ENCODE assay signal across 9 mouse cellular contexts in genomic region chr16:91160679-91161078, GRCm38 (mm10).
DNase-seq lines count a peak whose midpoint lies in the region; ATAC-seq and TF ChIP-seq lines count a peak whose summit lies in the region.
"Had no signal": no experiment of that assay in that cellular context is flagged by ENCODE, and none has a peak within 500 bp of the region (broad histone marks: within the 10 kb centered on the region; RNA-seq: fewer than 3 reads in every experiment).

No protein-coding gene starts in this region.

- H3K27ac ChIP-seq in heart, embryonic 12.5 days (ENCODE audit: poor library complexity, severe bottlenecking) = no peak overlapping the region
- no peak overlapping the region for H3K27ac ChIP-seq in midbrain, embryonic 14.5 days (replicated peaks; ENCODE audit: low read depth, low read length)
- no peak overlapping the region for H3K27ac ChIP-seq in midbrain, embryonic 16.5 days (ENCODE audit: low read length)
- H3K27ac ChIP-seq in hindbrain, postnatal 0 days = no peak overlapping the region

- intact Hi-C loops in heart, postnatal 10 days (cut with DNase I) = loop anchor here (2.0 kb wide), 2 partner anchors 154 to 188 kb away; no protein-coding TSS in a partner anchor

- no peaks in the 10 kb centered on the region for H3K36me3 ChIP-seq in heart, embryonic 12.5 days
- H3K36me3 ChIP-seq in midbrain, embryonic 14.5 days (ENCODE audit: control insufficient read depth, insufficient read depth, low read length) = no peaks in the 10 kb centered on the region
- no peaks in the 10 kb centered on the region for H3K36me3 ChIP-seq in midbrain, embryonic 16.5 days (ENCODE audit: control insufficient read depth, insufficient read depth, low read length)
- no peaks in the 10 kb centered on the region for H3K36me3 ChIP-seq in hindbrain, postnatal 0 days (ENCODE audit: insufficient read depth, low read length)

- no peak overlapping the region for H3K4me2 ChIP-seq in heart, embryonic 12.5 days
- no peak overlapping the region for H3K4me2 ChIP-seq in midbrain, embryonic 14.5 days (ENCODE audit: low read length)
- H3K4me2 ChIP-seq in midbrain, embryonic 16.5 days (ENCODE audit: low read length) = no peak overlapping the region
- no peak overlapping the region for H3K4me2 ChIP-seq in hindbrain, postnatal 0 days (ENCODE audit: low read depth, low read length)

- 13% methylated on average over 8 of the region's 8 CpGs for WGBS in heart, embryonic 12.5 days
- WGBS in midbrain, embryonic 14.5 days = 17% methylated on average over 8 of the region's 8 CpGs
- WGBS in midbrain, embryonic 16.5 days = 17% methylated on average over 8 of the region's 8 CpGs
- 12% methylated on average over 8 of the region's 8 CpGs for WGBS in hindbrain, postnatal 0 days

- peak; percentile 24 to 48 for DNase-seq in heart, postnatal 10 days
- peak; percentile 56 for DNase-seq in midbrain, embryonic 14.5 days
- DNase-seq in adrenal gland, adult 18-20 months (ENCODE audit: low spot score in 2 of 2) = peak; percentile 22 to 32
- DNase-seq in hindbrain, postnatal 0 days (ENCODE audit: low spot score) = peak; percentile 60
- DNase-seq in testis, postnatal 10 days (ENCODE audit: low spot score) = peak; percentile 74
- no peak for DNase-seq in thymus, postnatal 36 days

- H3K9ac ChIP-seq in heart, embryonic 12.5 days = no peak overlapping the region
- no peak overlapping the region for H3K9ac ChIP-seq in midbrain, embryonic 14.5 days (replicated peaks; ENCODE audit: low read length)
- H3K9ac ChIP-seq in midbrain, embryonic 16.5 days (ENCODE audit: low read depth, low read length) = no peak overlapping the region
- H3K9ac ChIP-seq in hindbrain, postnatal 0 days (replicated peaks; ENCODE audit: low read length) = no peak overlapping the region

- no peak for ATAC-seq in heart, embryonic 12.5 days (ENCODE audit: insufficient number of reproducible peaks, low FRiP score)
- no peak for ATAC-seq in midbrain, embryonic 14.5 days (ENCODE audit: low FRiP score, low TSS enrichment)
- no peak for ATAC-seq in midbrain, embryonic 16.5 days
- ATAC-seq in hindbrain, postnatal 0 days = no peak

- no peaks in the 10 kb centered on the region for H3K9me3 ChIP-seq in heart, embryonic 12.5 days (replicated peaks)
- H3K9me3 ChIP-seq in midbrain, embryonic 14.5 days (ENCODE audit: control insufficient read depth, low read length) = no peaks in the 10 kb centered on the region
- H3K9me3 ChIP-seq in midbrain, embryonic 16.5 days (replicated peaks; ENCODE audit: control insufficient read depth, low read length, poor library complexity, severe bottlenecking) = no peaks in the 10 kb centered on the region
- H3K9me3 ChIP-seq in hindbrain, postnatal 0 days (ENCODE audit: low read length) = no peaks in the 10 kb centered on the region

- H3K4me1 ChIP-seq in heart, embryonic 12.5 days (replicated peaks) = no peaks in the 10 kb centered on the region
- no peaks in the 10 kb centered on the region for H3K4me1 ChIP-seq in midbrain, embryonic 14.5 days (ENCODE audit: control insufficient read depth, insufficient read depth, low read length)
- H3K4me1 ChIP-seq in midbrain, embryonic 16.5 days (ENCODE audit: control insufficient read depth, insufficient read depth, low read length) = no peaks in the 10 kb centered on the region
- H3K4me1 ChIP-seq in hindbrain, postnatal 0 days (ENCODE audit: insufficient read depth, low read length) = no peaks in the 10 kb centered on the region

- H3K27me3 ChIP-seq in heart, embryonic 12.5 days (replicated peaks) = peaks cover 14% of the 10 kb centered on the region; the same call in 1 of the 2 replicates
- H3K27me3 ChIP-seq in midbrain, embryonic 14.5 days (ENCODE audit: control insufficient read depth, insufficient read depth, low read length) = peaks cover 35% of the 10 kb centered on the region
- H3K27me3 ChIP-seq in midbrain, embryonic 16.5 days (ENCODE audit: control insufficient read depth, insufficient read depth, low read depth, low read length) = peaks cover 16% of the 10 kb centered on the region
- H3K27me3 ChIP-seq in hindbrain, postnatal 0 days (ENCODE audit: insufficient read depth, low read length) = peaks cover 25% of the 10 kb centered on the region

- H3K4me3 ChIP-seq in heart, embryonic 12.5 days = no peak overlapping the region
- no peak overlapping the region for H3K4me3 ChIP-seq in midbrain, embryonic 14.5 days (replicated peaks; ENCODE audit: low read depth, low read length)
- H3K4me3 ChIP-seq in midbrain, embryonic 16.5 days (ENCODE audit: low read depth, low read length) = no peak overlapping the region
- no peak overlapping the region for H3K4me3 ChIP-seq in hindbrain, postnatal 0 days (ENCODE audit: low read length)
- H3K4me3 ChIP-seq: megakaryocyte, embryonic 14.5 days had no signal

- TF ChIP-seq CTCF in hindbrain, postnatal 0 days (IDR thresholded peaks at IDR 0.05; ENCODE audit: low read depth) = peak; percentile 63

Comparison
In these comparisons a context has a peak if more than half of its experiments do, and no peak if none do; other contexts are left out.
1. DNase-seq: peak in heart, postnatal 10 days (2 of 2), midbrain, embryonic 14.5 days (single experiment), adrenal gland, adult 18-20 months (2 of 2), hindbrain, postnatal 0 days (single experiment) and testis, postnatal 10 days (single experiment); none in thymus, postnatal 36 days (0 of 2).